Mouse (Mus musculus) liver, postnatal 0 days (tissue): ENCODE data around the gene Gstp3.

Source experiments
- CTCF ChIP-seq: sonication (generic); IDR thresholded peaks from 2 replicates; pipeline ENCODE4 v1.5.1; 2016; ENCODE audit warnings: antibody characterized with exemption, low read depth
- EP300 ChIP-seq: IDR thresholded peaks from 2 replicates; pipeline ENCODE4 v1.6.1; 2016; ENCODE audit warnings: antibody characterized with exemption, low read depth, mild to moderate bottlenecking

DNA sequence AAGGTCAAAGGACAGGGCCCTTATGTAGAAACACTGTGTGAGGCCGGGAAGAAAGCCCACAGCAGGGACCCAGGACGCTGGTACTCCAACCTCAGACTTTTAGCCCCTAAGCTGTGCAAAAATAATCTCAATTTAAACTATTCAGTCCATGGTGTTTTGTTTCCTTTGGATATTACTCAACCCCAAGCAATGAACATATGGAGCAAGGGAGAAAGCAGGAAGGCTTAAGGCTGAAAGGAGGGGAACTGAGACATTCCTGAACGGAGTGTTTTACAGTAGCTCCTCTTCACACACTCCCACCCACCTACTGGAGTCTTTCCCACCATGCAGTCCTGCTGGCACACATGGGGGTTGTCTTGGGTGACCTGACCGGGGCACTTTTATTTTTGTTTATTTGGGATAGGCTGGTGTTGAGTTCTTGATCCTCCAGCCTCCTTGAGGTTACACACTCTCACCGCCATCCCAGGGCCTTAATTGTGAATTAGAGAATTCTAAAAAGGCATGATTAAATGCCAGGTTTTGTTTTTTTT lies 35.5 kb upstream of the Gstp3 start:
- TF ChIP-seq EP300 = no peak
- no peak for TF ChIP-seq CTCF
